Mouse (Mus musculus) v-Abl transformed pro-B cells (cell line): ENCODE data around the gene Nr1i2.

ENCODE experiments used
- in situ Hi-C, 2 experiments: fragments of 400-800 bp; cut with MboI; formaldehyde crosslinking; loops; one replicate each; pipeline ENCODE4 v1.15.1; 2025; ENCODE audit not compliant: unreplicated experiment in 2 of 2

Nr1i2 gene

GRCm38 (mm10) chr16:38294685-38295348, at the start of gene Nr1i2:
Gene Nr1i2, minus strand, starts transcription at chr16:38294824.
- in situ Hi-C loops = no loop called here

DNA sequence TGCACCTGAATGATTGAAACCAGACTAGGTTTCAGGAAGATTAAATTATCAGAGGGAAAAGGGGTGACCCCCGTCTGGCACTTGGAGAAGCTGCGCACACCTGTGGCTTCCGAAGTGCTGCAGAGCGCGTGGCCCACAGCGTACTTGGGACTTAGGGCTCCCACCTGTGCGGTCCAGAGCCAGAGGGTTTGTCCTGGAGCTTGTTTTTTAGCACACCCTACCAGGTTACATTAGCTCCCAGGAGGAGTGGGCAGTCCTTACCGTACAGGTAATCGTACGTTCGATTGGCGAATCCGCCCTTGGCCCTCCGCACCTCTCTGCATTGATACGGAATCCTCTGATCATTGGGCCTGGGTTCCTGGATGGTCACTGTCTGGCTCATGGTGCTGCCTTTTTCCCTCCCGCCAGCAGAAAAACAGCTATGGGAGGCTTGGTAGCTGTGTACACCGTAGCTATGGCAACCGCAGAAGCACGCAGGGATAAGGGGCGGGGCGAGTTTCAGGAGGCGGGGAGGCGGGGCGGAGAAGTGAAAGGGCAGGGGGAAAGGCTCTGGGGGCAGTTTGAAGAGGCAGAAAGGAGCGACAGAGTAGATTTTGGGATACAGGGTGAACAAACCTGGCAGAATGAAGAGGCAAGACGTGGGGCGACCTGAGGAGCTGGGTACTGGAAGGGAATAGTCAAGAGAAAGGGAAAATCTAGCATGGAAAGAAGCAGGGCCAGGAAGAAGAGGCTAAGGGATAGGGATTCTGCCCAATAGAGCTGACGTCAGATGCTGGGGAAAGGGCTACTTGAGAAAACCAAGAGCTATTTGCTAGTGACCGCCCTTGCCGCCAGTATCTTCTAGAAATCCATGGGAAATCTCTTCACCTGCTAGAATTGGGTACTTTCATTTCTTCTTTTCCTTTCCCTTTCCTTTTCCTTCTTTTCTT, 47.0 kb upstream of the Nr1i2 start, which contains the start of gene Maats1:
Gene Maats1 (minus strand): TSS at position 748 of the 929 bp plus-strand sequence.
- in situ Hi-C loops = loop anchor here (10.0 to 25.0 kb wide), 6 partner anchors 383 to 721 kb away; partner anchors contain the start of gene Upk1b (in 1 of the 2)

DNA sequence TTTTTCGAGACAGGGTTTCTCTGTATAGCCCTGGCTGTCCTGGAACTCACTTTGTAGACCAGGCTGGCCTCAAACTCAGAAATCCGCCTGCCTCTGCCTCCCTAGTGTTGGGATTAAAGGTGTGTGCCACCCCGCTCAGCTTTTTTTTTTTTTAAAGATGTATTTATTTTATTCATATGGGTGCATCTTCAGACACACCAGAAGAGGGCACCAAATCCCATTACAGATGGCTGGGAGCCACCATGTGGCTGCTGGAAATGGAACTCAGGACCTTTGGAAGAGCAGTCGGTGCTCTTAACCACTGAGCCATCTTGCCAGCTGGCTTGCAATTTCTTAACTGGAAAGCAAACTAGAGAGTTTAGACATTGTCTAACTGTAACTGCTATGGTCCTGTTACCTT, 43.5 kb upstream of the Nr1i2 start:
- in situ Hi-C loops = loop anchor here (10.0 to 25.0 kb wide), 2 partner anchors 653 to 724 kb away; no protein-coding TSS in a partner anchor

DNA sequence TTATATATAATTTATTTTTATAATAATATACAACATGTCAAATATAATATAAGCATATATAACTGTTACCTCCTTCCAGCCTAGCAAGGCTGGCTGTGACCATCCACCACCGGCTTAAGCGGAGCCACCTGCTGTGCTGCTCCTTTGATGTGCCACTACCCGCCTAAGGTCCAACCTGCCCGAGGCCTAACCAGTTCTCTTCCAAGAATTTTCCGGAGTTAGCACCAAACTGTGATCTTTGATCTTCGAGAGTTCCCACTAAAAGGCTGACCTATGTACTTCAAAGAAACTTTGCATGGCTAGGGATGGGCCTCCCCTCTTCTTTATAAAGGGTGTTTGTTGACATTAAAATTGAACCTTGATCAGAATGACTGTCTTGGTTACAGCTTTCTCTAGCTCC, 39.8 kb upstream of the Nr1i2 start:
- in situ Hi-C loops = loop anchor here (10.0 to 25.0 kb wide), 2 partner anchors 650 to 728 kb away; no protein-coding TSS in a partner anchor

DNA sequence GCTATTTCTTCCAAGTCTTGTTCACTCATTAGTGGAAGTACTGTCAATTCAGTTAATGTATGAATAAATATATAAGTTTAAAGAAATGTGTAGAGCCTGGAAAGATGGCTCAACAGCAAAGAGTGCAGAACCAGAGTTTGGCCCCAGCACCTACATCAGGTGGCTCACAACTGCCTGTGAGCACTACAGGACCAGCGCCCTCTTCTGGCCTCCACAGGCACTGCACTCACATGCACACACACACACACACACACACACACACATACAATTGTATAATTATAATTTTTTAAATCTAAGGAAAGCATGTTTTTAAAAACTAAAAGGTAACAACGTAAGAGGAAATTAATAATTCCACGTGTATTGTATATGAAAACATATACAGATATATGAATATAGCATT, 34.7 kb upstream of the Nr1i2 start:
- in situ Hi-C loops = loop anchor here in 1 of 2 experiments (25.0 kb wide), 1 partner anchor 733 kb away; no protein-coding TSS in a partner anchor

- in situ Hi-C loops = loop anchor here in 1 of 2 experiments (25.0 kb wide), 1 partner anchor 735 kb away; no protein-coding TSS in a partner anchor
These were observed 32.3 kb upstream of the Nr1i2 start for GRCm38 (mm10) chr16:38326778-38327397.

- in situ Hi-C loops = no loop called here
These were observed 29.7 kb upstream of the Nr1i2 start for GRCm38 (mm10) chr16:38324311-38324710.

- in situ Hi-C loops = no loop called here
These were observed 26.9 kb upstream of the Nr1i2 start for GRCm38 (mm10) chr16:38321452-38321935.

DNA sequence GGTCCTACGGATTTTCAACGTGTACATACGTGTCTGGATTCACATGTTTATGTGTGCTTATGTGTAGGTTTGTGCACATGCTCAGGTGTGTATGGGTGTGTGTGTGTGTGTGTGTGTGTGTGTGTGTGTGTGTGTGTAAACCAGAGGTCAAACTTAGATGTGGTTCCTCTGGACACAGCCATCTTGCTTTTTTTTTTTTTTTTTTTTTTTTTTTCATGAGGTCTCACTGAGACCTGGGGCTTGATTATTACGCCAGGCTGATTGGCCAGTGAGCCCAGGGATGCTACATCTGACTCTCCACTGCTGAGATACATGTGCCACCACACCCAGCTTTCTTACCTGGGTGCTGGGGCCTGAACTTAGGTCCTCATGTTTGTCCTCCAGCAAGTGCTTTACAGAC, 24.5 kb upstream of the Nr1i2 start:
- in situ Hi-C loops = no loop called here

DNA sequence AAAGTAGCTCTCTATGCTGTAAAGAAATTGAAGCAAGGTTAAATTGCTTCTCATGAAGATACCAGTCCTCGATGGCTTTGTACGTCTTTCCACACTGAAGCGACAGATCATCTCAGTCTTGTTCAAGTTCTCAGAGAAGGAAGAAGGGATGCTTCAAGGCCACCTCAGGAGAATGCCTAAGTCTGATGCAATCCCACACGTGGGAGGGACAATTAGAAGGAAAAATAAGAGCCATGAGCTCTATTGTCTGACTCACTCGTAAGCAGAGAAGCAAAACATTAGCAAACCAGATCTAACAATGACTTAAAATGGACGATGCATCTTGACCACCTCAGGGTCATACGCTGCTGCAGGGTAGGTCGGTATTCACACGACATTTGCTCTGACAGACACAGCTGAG, 23.9 kb upstream of the Nr1i2 start:
- in situ Hi-C loops = no loop called here

- in situ Hi-C loops = no loop called here
These were observed 13.6 kb upstream of the Nr1i2 start for GRCm38 (mm10) chr16:38308195-38308594.

- in situ Hi-C loops = no loop called here
These were observed 13.0 kb upstream of the Nr1i2 start for GRCm38 (mm10) chr16:38307651-38308050.

DNA sequence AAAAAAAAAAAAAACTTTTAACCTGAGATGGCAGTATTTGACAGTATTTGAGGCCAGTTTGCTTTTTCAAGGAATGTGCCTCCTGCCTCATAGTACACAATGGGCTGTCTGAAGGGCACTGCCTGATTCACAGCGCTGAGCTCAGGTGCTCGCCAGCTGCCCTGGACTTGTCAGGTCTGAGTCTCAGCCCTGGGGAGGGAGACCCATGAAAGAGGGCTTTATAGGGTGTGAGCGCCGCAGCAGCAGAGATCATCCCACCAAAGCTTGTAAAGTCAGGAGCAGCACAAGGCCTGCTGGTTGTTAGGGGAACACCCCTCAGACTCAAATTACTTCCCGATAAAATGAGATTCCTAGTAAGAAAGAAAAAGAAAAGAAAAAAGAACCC, 12.6 kb upstream of the Nr1i2 start:
- in situ Hi-C loops = no loop called here

DNA sequence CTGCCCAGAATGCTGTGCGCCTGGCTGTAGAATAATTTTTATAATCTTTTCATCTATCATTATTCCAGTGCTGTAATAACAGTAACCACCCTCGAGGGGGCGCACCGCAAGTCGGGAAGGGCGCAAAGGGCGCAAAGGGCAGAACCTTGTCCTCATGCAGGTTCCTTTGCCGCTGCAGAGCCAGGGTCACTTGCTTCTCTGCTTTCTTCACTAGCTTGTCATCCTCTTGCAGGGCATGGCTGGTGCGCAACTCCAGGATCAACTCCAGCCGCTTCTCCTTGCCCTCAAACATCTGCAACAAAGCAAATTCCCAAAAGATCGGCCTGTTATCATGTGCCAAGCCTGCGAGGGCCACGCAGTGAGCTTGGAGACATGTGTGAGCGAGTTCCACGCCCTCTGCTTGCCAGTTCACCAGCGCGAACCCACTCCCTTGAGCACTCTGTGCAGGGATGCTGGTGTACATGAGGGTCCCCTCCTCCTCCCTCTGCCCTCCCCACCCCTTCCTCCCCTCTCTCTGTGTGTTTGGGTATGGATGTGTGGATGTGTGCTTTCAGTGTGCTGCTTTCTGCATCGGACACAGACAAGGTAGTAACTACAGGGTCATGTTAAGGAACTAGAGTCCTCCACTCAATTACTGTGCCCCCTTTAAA, 12.1 kb upstream of the Nr1i2 start:
- in situ Hi-C loops = no loop called here

DNA sequence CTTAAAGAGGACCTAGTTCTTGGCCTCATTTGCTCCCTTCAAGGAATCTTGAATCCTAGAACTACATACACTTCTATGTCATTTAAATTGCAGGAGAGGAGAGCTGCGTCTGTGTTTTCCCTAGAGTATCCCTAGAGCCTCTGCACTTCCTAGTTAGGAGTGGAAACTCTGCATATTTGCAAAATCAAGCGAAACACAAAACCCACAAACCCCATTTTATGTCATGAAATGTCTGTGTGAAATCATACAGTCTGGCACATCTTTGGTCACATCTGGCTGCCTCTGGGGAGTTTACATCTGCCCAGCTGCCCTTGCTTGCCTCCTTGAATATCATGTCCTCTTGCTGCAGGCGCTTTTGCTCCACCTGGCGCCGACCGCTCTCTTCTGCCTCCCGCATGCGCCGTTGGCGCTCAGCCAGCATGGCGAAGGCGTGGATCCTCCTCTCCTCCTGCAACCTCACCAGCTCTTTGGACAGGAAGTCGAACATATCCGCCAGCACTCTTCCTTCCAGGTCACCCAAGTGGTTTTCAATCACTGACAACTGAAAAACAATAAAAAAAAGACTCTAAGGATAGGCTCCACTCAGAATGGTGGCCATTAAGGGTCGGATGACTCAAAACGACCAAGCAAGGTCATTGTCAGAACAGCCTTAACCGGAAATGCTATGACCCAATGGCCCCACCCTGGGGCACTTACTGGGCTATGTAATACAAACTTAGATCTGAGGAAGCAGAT, 10.0 kb upstream of the Nr1i2 start:
- in situ Hi-C loops = no loop called here

- in situ Hi-C loops = no loop called here
These were observed 7.7 kb upstream of the Nr1i2 start for GRCm38 (mm10) chr16:38302367-38302766.

GRCm38 (mm10) chr16:38298410-38298809, 3.8 kb upstream of the Nr1i2 start:
- in situ Hi-C loops = no loop called here

- in situ Hi-C loops = no loop called here
These were observed 816 bp upstream of the Nr1i2 start for GRCm38 (mm10) chr16:38295349-38295930.

- in situ Hi-C loops = no loop called here
These were observed 4.5 kb downstream of the Nr1i2 start for GRCm38 (mm10) chr16:38290151-38290550.
